19 mouse cellular contexts compared by ENCODE assay signal in the genomic region with DNA sequence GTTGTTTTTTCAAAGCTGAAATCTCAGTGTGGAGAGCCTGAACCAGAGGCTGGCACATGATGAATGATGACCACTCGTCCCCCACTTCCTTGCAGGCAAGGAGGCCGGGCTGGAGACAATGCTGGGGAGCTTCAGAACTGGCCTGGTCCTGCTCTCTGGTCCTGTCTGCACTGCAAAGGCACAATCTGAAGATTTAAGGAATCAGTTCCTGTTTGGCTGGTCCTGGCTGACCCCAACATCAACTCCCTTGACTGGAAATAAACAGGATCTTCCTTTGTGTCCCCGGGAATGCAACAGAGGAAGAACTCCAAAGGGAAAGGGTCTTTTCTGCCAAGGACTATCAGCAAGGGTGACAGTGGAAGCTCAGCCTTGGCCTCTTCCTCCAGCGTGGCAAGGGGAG. TPM values are rescaled to one million over a fixed set of nuclear protein-coding genes. Genes with fewer than 3 reads are reported as not detected.
DNase-seq lines count a peak whose midpoint lies in the region; ATAC-seq and TF ChIP-seq lines count a peak whose summit lies in the region.
"Had no signal": no experiment of that assay in that cellular context is flagged by ENCODE, and none has a peak within 500 bp of the region (broad histone marks: within the 10 kb centered on the region; RNA-seq: fewer than 3 reads in every experiment).

No protein-coding gene starts in this region.

- peak overlapping the region; percentile 35 for H3K27ac ChIP-seq in liver, adult 2 months (replicated peaks; ENCODE audit: insufficient read depth, low read depth, low read length)
- no peak overlapping the region for H3K27ac ChIP-seq in liver, embryonic 12.5 days
- no peak overlapping the region for H3K27ac ChIP-seq in liver, postnatal 0 days (ENCODE audit: low read depth)
- H3K27ac ChIP-seq: embryonic facial prominence, embryonic 10.5 days; gastrocnemius, adult 2 months; limb, embryonic 13.5 days; neural tube, embryonic 13.5 days had no signal

- ATAC-seq in liver, embryonic 12.5 days: no peak
- ATAC-seq in liver, postnatal 0 days: peak; percentile 35; the same call in 1 of the 2 replicates
- ATAC-seq: forebrain, embryonic 16.5 days; hindbrain, embryonic 16.5 days had no signal

- no peak for TF ChIP-seq CTCF in liver, adult 2 months (IDR thresholded peaks at IDR 0.05; ENCODE audit: low read depth, low read length)
- no peak for TF ChIP-seq CTCF in liver, postnatal 0 days (IDR thresholded peaks at IDR 0.05; ENCODE audit: low read depth)

- H3K9me3 ChIP-seq in liver, embryonic 12.5 days (replicated peaks): no peaks in the 10 kb centered on the region
- no peaks in the 10 kb centered on the region for H3K9me3 ChIP-seq in liver, postnatal 0 days (ENCODE audit: low read length)
- H3K9me3 ChIP-seq: embryonic facial prominence, embryonic 10.5 days; limb, embryonic 13.5 days; megakaryocyte, embryonic 14.5 days; neural tube, embryonic 13.5 days had no signal

- no peaks in the 10 kb centered on the region for H3K79me2 ChIP-seq in liver, adult 2 months (ENCODE audit: control insufficient read depth, insufficient read depth, low read length)

- no peak overlapping the region for H3K4me2 ChIP-seq in liver, embryonic 12.5 days
- H3K4me2 ChIP-seq in liver, postnatal 0 days (ENCODE audit: low read depth, low read length): no peak overlapping the region
- H3K4me2 ChIP-seq: limb, embryonic 13.5 days; neural tube, embryonic 13.5 days had no signal

- H3K27me3 ChIP-seq in liver, adult 2 months (ENCODE audit: control insufficient read depth, insufficient read depth, low read length): no peaks in the 10 kb centered on the region
- peaks cover 53% of the 10 kb centered on the region for H3K27me3 ChIP-seq in liver, embryonic 12.5 days (replicated peaks)
- no peaks in the 10 kb centered on the region for H3K27me3 ChIP-seq in liver, postnatal 0 days (ENCODE audit: insufficient read depth, low read length)

- TF ChIP-seq EP300 in liver, postnatal 0 days (IDR thresholded peaks at IDR 0.05; ENCODE audit: low read depth): no peak

- no peak overlapping the region for H3K9ac ChIP-seq in liver, adult 2 months (ENCODE audit: low read depth, low read length)
- H3K9ac ChIP-seq in liver, embryonic 12.5 days: no peak overlapping the region
- no peak overlapping the region for H3K9ac ChIP-seq in liver, postnatal 0 days (replicated peaks)
- H3K9ac ChIP-seq: limb, embryonic 13.5 days; neural tube, embryonic 13.5 days had no signal

- TF ChIP-seq POLR2A in liver, adult 2 months (IDR thresholded peaks at IDR 0.05; ENCODE audit: extremely low read depth, insufficient read depth, low read length): no peak

- no peaks in the 10 kb centered on the region; the same call in 1 of the 2 replicates for H3K4me1 ChIP-seq in liver, adult 2 months (ENCODE audit: control insufficient read depth, insufficient read depth, low read length)
- H3K4me1 ChIP-seq in liver, embryonic 12.5 days: peaks cover 12% of the 10 kb centered on the region
- 0 out of 2 replicates have a peak, but pooled peaks cover under 1% of the 10 kb centered on the region for H3K4me1 ChIP-seq in liver, postnatal 0 days (ENCODE audit: insufficient read depth)

- no peak overlapping the region for H3K4me3 ChIP-seq in liver, adult 2 months (ENCODE audit: insufficient read depth, low read depth, low read length)
- H3K4me3 ChIP-seq in liver, embryonic 12.5 days: no peak overlapping the region
- no peak overlapping the region for H3K4me3 ChIP-seq in liver, postnatal 0 days (ENCODE audit: low read depth, low read length)
- H3K4me3 ChIP-seq: embryonic facial prominence, embryonic 10.5 days; erythroblast, embryonic 14.5 days; gastrocnemius, adult 2 months; limb, embryonic 13.5 days; megakaryocyte, embryonic 14.5 days; neural tube, embryonic 13.5 days had no signal

- H3K36me3 ChIP-seq in liver, adult 2 months (ENCODE audit: control insufficient read depth, insufficient read depth, low read length): no peaks in the 10 kb centered on the region
- no peaks in the 10 kb centered on the region for H3K36me3 ChIP-seq in liver, embryonic 12.5 days
- H3K36me3 ChIP-seq in liver, postnatal 0 days (replicated peaks; ENCODE audit: insufficient read depth, low read length): no peaks in the 10 kb centered on the region
- H3K36me3 ChIP-seq: embryonic facial prominence, embryonic 10.5 days; limb, embryonic 13.5 days; neural tube, embryonic 13.5 days had no signal

- DNase-seq in liver, adult 2 months (ENCODE audit: extremely low read depth, low read depth, low spot score): peak; percentile 36
- peak; percentile 69 for DNase-seq in kidney, adult 9 months
- DNase-seq in liver, postnatal 0 days: no peak
- peak; percentile 83 for DNase-seq in lung, postnatal 25 days (ENCODE audit: low spot score)
- no peak for DNase-seq in left cerebral cortex, adult 11 months (ENCODE audit: low spot score)
- DNase-seq in embryo, embryonic 10.5 days (ENCODE audit: low spot score): no peak
- no peak for DNase-seq in right cerebral cortex, postnatal 25 days
- DNase-seq: cerebellum, postnatal 14 days; gastrocnemius, adult 2 months; heart, postnatal 14 days; thymus, postnatal 14 days had no signal

- WGBS in liver, adult 2 months: 73% methylated on average over 4 of the region's 4 CpGs
- WGBS in liver, embryonic 12.5 days (ENCODE audit: insufficient replicate concordance): 25% methylated on average over 4 of the region's 4 CpGs
- 39% methylated on average over 4 of the region's 4 CpGs for WGBS in liver, postnatal 0 days (ENCODE audit: insufficient replicate concordance)

RNA-seq across cellular contexts. Expression of gene Lrmda, which starts 4.7 kb away (rescaled TPM):
- total RNA-seq in liver, adult 2 months (2014; rRNA removed): 0.18 and 0.20 TPM in 2 replicates
- 0.09 and 0.50 TPM in 2 replicates for polyA plus RNA-seq in liver, adult 2 months (2012; rRNA removed)
- polyA plus RNA-seq in liver, embryonic 12.5 days (2016; fragmentation: Nextera tagmentation; extraction: Ambion mirVana): 0.23 and 0.49 TPM in 2 replicates
- polyA plus RNA-seq in liver, postnatal 0 days (2015; fragmentation: Nextera tagmentation; extraction: Ambion mirVana): 0.15 and 0.28 TPM in 2 replicates
- polyA plus RNA-seq: erythroblast, embryonic 14.5 days; forebrain, embryonic 16.5 days; neural tube, embryonic 13.5 days had no signal

RNA-seq across cellular contexts. Expression of gene Zfp503, which starts 25.4 kb away (rescaled TPM):
- total RNA-seq in liver, adult 2 months (2014; rRNA removed): 0.37 and 0.60 TPM in 2 replicates
- 1.6 and 1.7 TPM in 2 replicates for polyA plus RNA-seq in liver, adult 2 months (2012; rRNA removed)
- polyA plus RNA-seq in liver, embryonic 12.5 days (2016; fragmentation: Nextera tagmentation; extraction: Ambion mirVana): 2.8 and 4.0 TPM in 2 replicates
- polyA plus RNA-seq in liver, postnatal 0 days (2015; fragmentation: Nextera tagmentation; extraction: Ambion mirVana): 0.99 and 1.1 TPM in 2 replicates

Comparison
In these comparisons a context has a peak if more than half of its experiments do, and no peak if none do; other contexts are left out.
1. DNase-seq: peak in liver, adult 2 months (single experiment), kidney, adult 9 months (single experiment) and lung, postnatal 25 days (single experiment); none in liver, postnatal 0 days (single experiment), left cerebral cortex, adult 11 months (single experiment), embryo, embryonic 10.5 days (single experiment) and right cerebral cortex, postnatal 25 days (single experiment).